Mouse (Mus musculus) B cell, adult 2 months (primary cell): ENCODE results near the gene 1700008O03Rik.

ENCODE experiments used
- DNase-seq, 2 experiments: peaks; one replicate each; pipeline ENCODE4 v3.0.0; 2022

The 1700008O03Rik gene

DNA sequence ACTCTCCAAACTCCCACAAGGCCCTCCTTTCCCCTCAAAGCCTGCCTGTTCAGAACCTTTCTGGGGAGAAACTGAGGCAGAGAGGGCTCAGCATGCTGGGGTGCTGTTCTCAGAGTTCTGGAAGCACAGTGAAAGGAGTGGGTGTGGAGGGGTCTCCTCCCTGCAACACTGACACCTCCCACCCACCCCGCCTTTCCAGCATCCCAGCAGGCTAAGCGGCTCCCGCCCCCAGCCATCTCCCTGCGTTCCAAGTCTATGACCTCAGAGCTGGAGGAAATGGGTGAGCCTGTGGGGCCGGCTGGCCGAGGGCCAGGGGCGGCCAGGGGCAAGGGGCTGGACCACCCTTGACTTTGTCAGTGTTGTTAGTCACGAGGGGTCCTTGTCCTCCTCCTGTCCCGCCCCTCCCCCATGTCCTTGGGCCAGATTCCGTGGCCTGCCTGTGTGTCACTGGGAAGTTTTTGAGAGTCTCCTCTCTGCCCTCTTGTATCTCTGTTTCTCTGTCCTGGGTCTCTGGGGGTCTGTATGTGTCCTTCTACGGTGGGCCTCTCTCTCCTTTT, 42.1 kb downstream of the 1700008O03Rik start:
- DNase-seq: no peak

GRCm38 (mm10) chr7:44341714-44342113, 43.9 kb downstream of the 1700008O03Rik start:
- no peak for DNase-seq

DNA sequence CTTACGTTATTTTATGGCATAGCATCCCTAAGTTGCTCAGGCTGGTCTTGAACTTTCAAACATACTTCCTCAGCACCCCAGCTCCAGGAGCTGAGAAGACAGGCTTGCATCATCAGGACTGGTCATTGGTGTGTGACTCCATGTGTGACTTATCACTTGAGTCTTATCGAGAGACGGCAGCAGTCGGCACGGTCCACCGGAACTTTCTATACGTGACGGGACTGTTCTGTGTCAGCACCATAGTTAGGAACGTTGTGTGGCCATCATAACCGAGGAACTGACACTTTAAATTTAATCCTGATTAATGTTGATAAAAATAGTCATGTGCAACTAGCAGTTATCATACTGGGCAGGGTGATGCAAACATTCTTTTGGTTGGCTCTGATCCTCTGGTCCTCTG, 44.5 kb downstream of the 1700008O03Rik start:
- no peak for DNase-seq

- DNase-seq: no peak
These were observed 45.4 kb downstream of the 1700008O03Rik start for GRCm38 (mm10) chr7:44340226-44340625.

GRCm38 (mm10) chr7:44337121-44337849, 48.3 kb downstream of the 1700008O03Rik start:
- no peak for DNase-seq

DNA sequence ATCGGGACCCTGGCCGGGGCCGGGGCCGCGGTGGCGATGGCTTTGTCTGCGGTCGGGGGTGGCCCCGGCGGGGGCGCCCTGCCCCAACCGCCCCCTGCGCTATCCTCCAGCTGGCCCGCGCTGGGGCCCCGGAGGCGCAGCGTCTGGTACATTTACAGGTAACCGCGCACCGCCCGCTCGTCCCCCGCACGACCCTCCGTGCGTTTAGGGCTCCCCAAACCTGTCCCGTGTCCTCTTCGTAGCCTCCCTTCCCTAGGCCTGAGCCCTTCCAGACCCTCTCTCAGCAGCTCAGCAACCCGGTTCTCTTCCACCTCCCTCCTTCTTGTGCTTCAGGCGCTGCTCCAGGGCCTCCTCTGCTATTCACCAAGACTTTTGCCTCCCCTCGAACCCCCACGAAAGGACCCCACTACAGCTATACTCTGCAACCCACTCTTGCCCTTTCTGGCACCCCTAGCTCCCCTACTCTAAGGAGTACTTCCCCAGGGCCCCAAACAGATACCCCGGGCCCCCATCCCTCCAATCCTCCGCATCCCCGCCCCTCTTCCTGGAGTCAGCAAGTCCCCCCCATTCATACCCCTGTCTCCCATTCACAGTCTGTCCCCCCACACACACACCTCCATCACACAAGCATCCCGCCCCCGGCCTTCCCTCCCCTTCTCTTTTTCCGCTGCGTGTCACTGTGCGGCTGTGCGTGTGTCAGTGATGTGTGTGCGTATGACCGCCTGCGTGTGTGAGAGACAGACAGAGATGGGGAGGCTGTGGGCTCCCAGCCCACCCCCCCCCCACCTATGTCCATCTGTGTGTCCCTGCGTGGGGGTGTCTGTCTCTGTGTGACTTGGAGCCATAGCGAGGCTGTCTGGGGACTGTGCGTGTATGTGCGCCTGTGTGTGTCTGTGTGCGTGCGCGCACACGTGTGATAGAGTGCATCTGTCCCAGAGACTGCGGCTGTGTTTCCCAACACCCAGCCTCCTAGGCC, 49.3 kb downstream of the 1700008O03Rik start:
- DNase-seq: no peak

DNA sequence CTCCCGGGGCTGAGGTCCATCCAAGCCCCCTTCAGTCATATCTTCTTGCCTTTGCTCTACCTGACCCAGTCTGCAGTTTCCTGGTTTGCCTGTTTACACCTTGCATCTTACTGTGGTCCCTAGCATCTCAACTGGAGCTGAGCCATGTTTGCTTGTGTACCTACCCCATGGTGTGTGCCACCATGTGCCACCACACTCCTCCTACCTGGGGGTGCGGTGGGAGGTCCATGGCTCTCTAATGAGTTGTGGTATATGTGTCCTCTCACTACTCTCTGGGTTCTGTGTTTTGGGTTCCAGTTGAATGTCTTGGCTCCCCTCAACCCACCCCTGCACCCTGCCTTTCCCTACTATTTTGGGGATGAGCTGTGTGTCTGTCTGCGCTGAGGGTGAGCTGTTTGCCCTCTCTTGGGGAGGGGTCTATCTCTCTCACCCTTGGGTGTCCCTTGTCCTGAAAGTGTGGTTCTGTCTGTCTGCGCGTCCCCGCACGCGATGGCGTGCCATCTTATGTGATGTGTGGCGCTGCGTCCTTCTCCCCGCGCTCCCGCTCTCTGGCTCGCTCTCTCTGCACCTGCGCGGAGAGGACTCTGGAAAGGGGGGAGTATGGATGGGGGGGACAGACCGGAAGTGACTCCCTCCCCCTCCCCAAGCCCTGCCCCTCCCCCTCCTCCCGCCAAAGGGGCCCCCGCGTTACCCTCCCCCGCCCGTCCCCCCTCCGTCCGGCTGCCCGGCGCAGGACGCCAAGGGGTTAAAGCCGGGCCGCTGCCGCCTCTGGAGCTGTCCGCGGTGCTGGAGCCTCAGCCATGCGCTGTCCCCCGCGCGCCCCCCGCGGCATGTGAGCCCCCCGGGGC, 50.4 kb downstream of the 1700008O03Rik start:
- DNase-seq: peak in 1 of 2 experiments; percentile 16

DNA sequence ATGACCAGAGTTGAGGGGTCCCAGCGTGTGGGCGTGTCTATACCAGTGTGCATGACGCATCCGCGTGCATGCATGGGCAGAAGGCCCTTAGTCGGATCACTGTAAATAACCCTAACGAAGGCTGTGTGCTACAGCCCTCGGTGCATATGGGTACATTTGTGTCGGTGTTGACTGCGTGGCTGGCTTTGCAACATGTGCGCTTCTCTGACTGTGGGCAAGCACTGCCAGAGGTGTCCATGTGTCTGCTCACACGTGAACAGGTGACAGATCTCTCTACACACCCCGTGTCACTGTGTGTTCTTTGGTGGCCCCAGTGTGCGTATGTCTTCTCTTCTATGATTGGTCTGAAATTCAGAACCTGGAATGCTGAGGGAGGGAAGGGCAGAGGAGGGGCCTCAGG, 51.5 kb downstream of the 1700008O03Rik start:
- DNase-seq: no peak

- no peak for DNase-seq
These were observed 53.3 kb downstream of the 1700008O03Rik start for GRCm38 (mm10) chr7:44332336-44332735.

GRCm38 (mm10) chr7:44326614-44327013, 59.0 kb downstream of the 1700008O03Rik start:
- no peak for DNase-seq

GRCm38 (mm10) chr7:44322290-44322689, 63.3 kb downstream of the 1700008O03Rik start:
- DNase-seq: no peak

DNA sequence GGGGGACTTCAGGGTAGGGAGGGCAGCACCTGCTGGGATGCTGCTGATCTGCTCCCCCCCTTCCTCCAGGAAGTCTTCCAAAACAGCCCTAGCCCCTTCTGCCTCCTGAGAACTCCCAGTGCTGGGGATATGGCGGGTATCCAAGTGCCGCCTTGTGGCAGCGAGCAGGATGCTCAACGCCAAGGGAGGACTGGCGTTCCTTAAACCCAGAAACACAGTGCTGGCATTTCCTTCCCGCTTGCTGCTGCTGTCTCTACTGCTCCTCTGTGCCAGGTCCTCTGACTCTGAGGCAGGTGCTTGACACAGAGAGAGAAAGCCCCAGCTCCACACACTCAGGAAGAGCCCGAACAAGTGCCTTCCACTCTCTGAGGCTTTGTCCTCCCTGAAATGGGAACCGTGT, 64.7 kb downstream of the 1700008O03Rik start:
- DNase-seq: no peak

GRCm38 (mm10) chr7:44317913-44318312, 67.7 kb downstream of the 1700008O03Rik start:
- DNase-seq: peak; percentile 72 to 75

DNA sequence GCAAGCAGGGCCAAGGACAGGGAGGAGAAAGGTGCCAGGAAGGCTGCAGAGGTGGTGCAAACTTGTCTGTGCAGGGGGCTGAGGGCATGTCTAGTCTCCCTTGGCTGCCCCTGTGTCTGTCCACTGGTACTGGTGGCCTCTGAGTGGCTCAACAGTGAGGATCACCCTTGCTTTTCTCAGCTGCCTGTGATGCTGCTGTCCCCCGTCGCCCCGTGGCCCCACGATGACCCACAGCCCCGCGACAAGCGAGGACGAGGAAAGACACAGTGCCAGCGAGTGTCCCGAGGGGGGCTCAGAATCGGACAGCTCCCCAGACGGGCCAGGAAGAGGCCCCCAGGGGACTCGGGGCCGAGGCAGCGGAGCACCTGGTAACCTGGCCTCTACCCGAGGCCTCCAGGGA, 73.1 kb downstream of the 1700008O03Rik start:
- no peak for DNase-seq

GRCm38 (mm10) chr7:44311713-44312304, 73.8 kb downstream of the 1700008O03Rik start:
- DNase-seq: peak; percentile 82 to 87

GRCm38 (mm10) chr7:44310878-44311712, 74.5 kb downstream of the 1700008O03Rik start:
- peak; percentile 56 to 60 for DNase-seq

- peak; percentile 48 to 51 for DNase-seq
These were observed 75.2 kb downstream of the 1700008O03Rik start for GRCm38 (mm10) chr7:44310285-44310877.
